Mouse (Mus musculus) kidney, adult 2 months (tissue): ENCODE results near the gene Kif12.

Experiments used
- CTCF ChIP-seq: fragments of 200-500 bp; conservative IDR thresholded peaks from 2 replicates; pipeline ENCODE4 v1.5.1; 2011; ENCODE audit warnings: low read depth, mild to moderate bottlenecking, control low read depth, low read length, moderate library complexity, mixed read lengths; ENCODE audit not compliant: insufficient read depth, insufficient read length
- POLR2A ChIP-seq: fragments of 200-500 bp; IDR thresholded peaks from one replicate; pipeline ENCODE4 v1.6.1; 2011; ENCODE audit warnings: low read depth, low read length, control low read depth

- no peak for TF ChIP-seq POLR2A
- TF ChIP-seq CTCF: no peak
Observed at GRCm38 (mm10) chr4:63171122-63171521, 809 bp downstream of the Kif12 start.
